Mouse (Mus musculus) WW6 (cell line): ENCODE data around the gene Man1c1.
A peak's percentile ranks its signal among the peaks of the same experiment; 100 is the strongest.

Experiments
- DNase-seq: peaks from one replicate; pipeline ENCODE4 v3.0.0-alpha.2; 2013; ENCODE audit warnings: low read depth, low spot score

Gene Man1c1

GRCm38 (mm10) chr4:134641711-134642516 lies 62.2 kb downstream of the Man1c1 start:
- no peak for DNase-seq

DNA sequence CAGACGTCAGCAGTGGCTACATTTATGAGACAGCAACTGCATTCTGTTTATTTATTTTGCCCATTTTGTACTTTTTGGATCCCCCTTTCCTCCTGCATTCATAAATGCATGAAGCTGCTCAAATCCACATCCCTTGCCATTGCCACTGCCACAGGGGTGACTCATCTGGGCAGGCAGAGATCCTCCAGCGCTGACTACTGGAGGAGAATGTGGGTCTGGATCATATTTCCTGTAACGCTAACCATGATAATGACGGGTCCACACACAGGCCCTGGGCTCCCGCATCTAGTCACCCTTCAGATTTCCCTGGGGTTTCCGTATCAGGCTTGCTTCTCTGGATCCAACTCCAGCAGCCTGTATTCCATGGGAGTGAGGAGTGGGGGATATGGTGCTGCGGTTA lies 64.8 kb downstream of the Man1c1 start:
- no peak for DNase-seq

- no peak for DNase-seq
Observed at GRCm38 (mm10) chr4:134638111-134638550, 66.0 kb downstream of the Man1c1 start.

- no peak for DNase-seq
Observed at GRCm38 (mm10) chr4:134636406-134636805, 67.7 kb downstream of the Man1c1 start.

- DNase-seq: no peak
Observed at GRCm38 (mm10) chr4:134634001-134634400, 70.1 kb downstream of the Man1c1 start.

DNA sequence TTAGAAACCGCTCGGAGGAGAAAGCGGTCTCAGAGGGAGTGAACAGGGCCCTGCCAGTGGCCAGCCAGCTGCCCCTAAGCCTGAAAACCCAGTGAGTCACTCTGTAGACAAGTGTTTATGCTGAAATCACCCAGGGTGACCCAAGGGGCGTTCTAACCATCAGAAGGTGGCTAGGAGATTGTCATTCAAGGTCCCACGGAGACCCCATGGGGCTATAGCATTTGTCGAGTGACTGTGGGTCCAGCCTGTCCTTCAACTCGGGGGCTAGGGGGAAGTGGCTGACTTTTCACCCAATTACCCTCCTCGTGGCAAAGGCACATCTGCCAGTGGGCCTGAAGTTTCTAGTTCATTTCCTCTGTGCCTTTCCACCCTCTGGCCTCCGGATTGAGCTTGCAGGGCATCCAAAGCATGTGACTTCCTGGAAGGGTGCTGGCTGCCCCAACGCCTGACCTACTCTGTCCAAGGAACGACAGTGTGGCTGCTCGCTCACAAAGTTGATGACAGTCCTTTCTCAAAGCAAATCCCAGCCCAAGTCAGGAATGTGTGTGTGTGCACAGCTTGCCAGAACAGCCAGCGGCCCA lies 71.9 kb downstream of the Man1c1 start:
- no peak for DNase-seq

GRCm38 (mm10) chr4:134631471-134632130 lies 72.5 kb downstream of the Man1c1 start:
- DNase-seq: no peak

- peak; percentile 47 for DNase-seq
Observed at GRCm38 (mm10) chr4:134628575-134629384, 75.3 kb downstream of the Man1c1 start.

- DNase-seq: no peak
Observed at GRCm38 (mm10) chr4:134628058-134628457, 76.0 kb downstream of the Man1c1 start.

GRCm38 (mm10) chr4:134626883-134627282 lies 77.2 kb downstream of the Man1c1 start:
- no peak for DNase-seq

DNA sequence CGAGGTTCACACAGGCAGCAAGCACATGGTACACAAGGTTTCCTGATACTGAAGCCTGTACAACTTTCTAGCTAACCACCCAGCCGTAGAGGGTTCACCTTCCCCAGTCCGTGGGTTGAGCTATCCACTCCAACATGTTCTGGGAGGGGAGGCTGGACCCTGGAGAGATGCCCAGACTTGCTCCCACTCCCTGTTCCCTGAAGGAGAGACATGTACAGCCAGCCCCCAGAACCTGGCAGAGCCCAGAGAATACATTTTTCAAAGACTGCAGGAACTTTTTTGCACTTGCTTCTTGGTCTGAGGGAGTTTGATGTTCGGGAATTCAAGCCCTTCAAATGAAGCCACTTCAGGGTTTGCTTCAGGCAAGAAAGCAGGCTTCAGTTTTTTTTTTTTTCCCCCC lies 77.7 kb downstream of the Man1c1 start:
- no peak for DNase-seq

- no peak for DNase-seq
Observed at GRCm38 (mm10) chr4:134624109-134624862, 79.8 kb downstream of the Man1c1 start.

GRCm38 (mm10) chr4:134621695-134622094 lies 82.4 kb downstream of the Man1c1 start:
- DNase-seq: no peak

GRCm38 (mm10) chr4:134620246-134620645 lies 83.8 kb downstream of the Man1c1 start:
- no peak for DNase-seq

- no peak for DNase-seq
Observed at GRCm38 (mm10) chr4:134619489-134619870, 84.6 kb downstream of the Man1c1 start.

GRCm38 (mm10) chr4:134618810-134619488 lies 85.1 kb downstream of the Man1c1 start:
- DNase-seq: no peak

DNA sequence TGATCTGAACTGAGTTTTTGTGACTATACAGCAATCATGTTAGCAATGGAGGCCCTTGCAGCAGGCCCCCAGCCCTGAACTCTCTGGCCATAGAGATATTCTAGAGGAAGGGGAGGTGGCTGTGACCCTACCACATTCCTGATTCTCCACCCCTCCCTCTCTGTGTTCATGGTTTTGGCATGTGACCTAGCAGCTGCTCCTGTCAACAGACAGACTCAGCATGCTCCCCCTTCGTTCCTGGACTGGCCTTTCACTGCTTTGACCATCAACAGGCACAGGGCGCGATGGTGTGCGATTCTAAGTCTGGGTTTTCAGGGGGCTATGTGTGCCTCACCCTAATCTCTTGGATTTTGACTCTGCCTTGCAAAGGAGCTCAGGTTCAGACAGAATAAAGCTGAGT lies 86.3 kb downstream of the Man1c1 start:
- DNase-seq: no peak

- no peak for DNase-seq
Observed at GRCm38 (mm10) chr4:134615929-134616625, 88.0 kb downstream of the Man1c1 start.

GRCm38 (mm10) chr4:134612070-134612667 lies 91.9 kb downstream of the Man1c1 start:
- DNase-seq: no peak
